Mouse (Mus musculus): ENCODE measurements at regions not wholly inside any gene's neighbourhood (a gene's known extent, or its start where the extent isn't known, plus 50 kb on each side); places are given as distances from the start of the nearest gene placed in this dataset.

DNA sequence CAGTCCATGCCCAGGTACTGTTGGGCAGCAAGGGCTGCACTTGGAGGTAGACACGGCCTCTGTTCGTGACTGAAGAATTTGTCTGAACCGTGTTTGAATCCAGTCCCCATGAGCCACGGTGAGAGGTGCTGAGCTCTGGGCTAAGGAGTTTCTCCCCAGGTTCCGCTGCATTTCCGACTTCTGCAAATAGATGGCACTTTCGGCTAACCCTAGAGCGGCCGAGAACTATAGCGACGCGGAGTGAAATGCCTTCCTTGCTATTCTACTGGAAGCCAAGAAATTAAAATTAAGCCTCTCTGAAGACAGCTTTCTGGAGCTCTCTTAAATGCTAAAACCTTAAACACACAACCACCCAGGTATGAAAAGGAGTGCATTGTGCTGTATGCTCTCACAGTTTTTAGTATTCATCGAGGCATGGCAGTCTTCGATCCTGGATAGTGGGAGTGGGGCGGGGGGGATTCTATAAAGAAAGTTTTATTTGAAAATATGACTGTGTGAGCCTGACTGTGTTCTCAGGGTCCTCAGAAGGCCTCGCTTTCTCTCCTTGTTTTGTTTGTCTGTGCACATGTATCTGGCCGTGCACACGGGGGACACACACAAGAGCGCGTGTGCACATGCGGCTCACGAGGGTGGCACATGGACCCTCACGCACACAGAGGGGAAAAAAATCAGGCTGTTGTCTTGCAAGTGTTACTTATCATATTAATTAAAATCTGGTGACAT is 159.6 kb downstream of the Tex29 start:
- Histone ChIP-seq H3K27me3 (peaks cover 62% of the 10 kb centered on the region), H3K9ac (no peak overlapping the region), H3K4me1 (0 out of 2 replicates have a peak, but pooled peaks cover 3% of the 10 kb centered on the region), H3K4me2 (replicated peaks) (no peak overlapping the region), H3K27ac (no peak overlapping the region), H3K4me3 (no peak overlapping the region), H3K36me3 (no peaks in the 10 kb centered on the region), H3K9me3 (replicated peaks) (no peaks in the 10 kb centered on the region)
- WGBS = 26% methylated on average over 23 of the region's 23 CpGs
- ATAC-seq (ENCODE audit: low FRiP score) = peak; percentile 68

- H3K27me3 ChIP-seq = peaks cover 65% of the 10 kb centered on the region
- H3K4me1 ChIP-seq = 0 out of 2 replicates have a peak, but pooled peaks cover 3% of the 10 kb centered on the region
- H3K9me3 ChIP-seq (replicated peaks) = no peaks in the 10 kb centered on the region
- peak; percentile 68 for ATAC-seq (ENCODE audit: low FRiP score)
- H3K36me3 ChIP-seq = no peaks in the 10 kb centered on the region
- H3K9ac ChIP-seq = no peak overlapping the region
- H3K4me2 ChIP-seq (replicated peaks) = no peak overlapping the region
- WGBS = 21% methylated on average over 2 of the region's 2 CpGs
- no peak overlapping the region for H3K4me3 ChIP-seq
- no peak overlapping the region for H3K27ac ChIP-seq
Observed at GRCm38 (mm10) chr8:12000459-12000789, 160.2 kb downstream of the Tex29 start.

DNA sequence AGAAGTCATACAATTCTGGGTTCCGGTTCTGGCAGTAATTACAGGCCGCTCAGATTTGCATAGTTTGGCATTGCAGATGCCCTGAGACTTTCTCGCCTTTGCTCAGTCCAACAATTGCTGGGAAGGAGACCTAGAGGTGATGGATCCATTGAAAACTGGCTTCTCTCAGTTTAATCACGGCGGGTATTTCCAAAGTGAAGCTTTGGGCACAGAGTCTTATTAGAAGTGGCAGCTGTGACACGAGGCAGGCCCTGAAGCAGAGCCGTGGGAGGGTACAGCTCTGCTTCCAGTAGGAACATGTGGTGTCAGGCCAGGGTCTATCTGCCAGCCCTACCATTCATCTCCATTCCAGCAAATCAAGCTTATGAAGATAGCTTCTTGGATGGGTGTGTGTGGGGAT is 164.0 kb downstream of the Tex29 start:
- Histone ChIP-seq H3K4me3 (no peak overlapping the region), H3K27me3 (peaks cover 59% of the 10 kb centered on the region), H3K36me3 (no peaks in the 10 kb centered on the region), H3K27ac (no peak overlapping the region), H3K4me2 (replicated peaks) (no peak overlapping the region), H3K4me1 (0 out of 2 replicates have a peak, but pooled peaks cover 3% of the 10 kb centered on the region), H3K9ac (no peak overlapping the region), H3K9me3 (replicated peaks) (no peaks in the 10 kb centered on the region)
- 67% methylated on average over 7 of the region's 7 CpGs for WGBS
- no peak for ATAC-seq (ENCODE audit: low FRiP score)

DNA sequence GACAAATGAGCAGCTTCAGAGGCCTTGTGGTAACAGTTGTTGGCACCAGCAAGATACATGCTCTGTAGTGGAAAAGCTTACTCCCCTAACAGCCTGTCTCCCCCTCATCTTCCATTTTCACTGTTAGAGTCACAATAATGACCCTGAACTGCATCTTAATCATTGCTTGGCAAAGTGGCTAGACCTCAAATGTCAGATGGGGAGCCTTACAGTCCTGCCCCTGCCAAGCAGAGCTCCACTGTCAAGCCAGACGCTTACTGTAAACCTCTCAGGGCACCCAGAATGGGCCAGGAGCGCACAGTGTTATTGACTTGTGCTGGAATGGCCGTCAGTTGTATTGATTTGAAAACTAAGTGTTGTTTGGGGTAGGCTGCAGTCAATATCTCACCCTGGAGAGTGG is 172.5 kb downstream of the Tex29 start:
- H3K27ac ChIP-seq = no peak overlapping the region
- ATAC-seq (ENCODE audit: low FRiP score) = no peak
- no peaks in the 10 kb centered on the region for H3K36me3 ChIP-seq
- H3K9me3 ChIP-seq (replicated peaks) = no peaks in the 10 kb centered on the region
- no peaks in the 10 kb centered on the region for H3K4me1 ChIP-seq
- peaks cover 27% of the 10 kb centered on the region for H3K27me3 ChIP-seq
- H3K9ac ChIP-seq = no peak overlapping the region
- H3K4me3 ChIP-seq = no peak overlapping the region
- WGBS = 87% methylated on average over 3 of the region's 3 CpGs
- no peak overlapping the region for H3K4me2 ChIP-seq (replicated peaks)

DNA sequence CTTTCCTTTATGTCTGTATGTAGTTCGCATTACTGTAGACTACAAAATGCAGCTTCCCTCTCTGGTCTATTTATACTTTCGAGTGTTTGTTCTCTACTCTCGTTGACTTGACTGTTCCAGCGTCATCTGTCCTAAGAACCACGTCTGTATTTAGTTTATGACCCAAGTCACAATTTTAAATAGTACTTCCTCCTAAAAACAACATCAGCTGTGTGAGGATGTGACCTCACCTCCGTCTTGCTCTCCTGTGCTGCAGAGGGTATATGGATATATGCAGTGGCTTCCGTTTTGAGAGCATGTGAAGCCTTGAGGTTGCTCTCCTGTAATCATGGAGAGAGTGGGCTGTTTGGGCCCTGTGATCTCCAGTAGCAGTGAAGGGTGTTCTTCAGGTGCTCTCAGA is 177.5 kb downstream of the Tex29 start:
- Histone ChIP-seq H3K9ac (no peak overlapping the region), H3K27me3 (peaks cover 18% of the 10 kb centered on the region), H3K4me1 (no peaks in the 10 kb centered on the region), H3K9me3 (replicated peaks) (no peaks in the 10 kb centered on the region), H3K4me3 (no peak overlapping the region), H3K36me3 (no peaks in the 10 kb centered on the region), H3K4me2 (replicated peaks) (no peak overlapping the region), H3K27ac (no peak overlapping the region)
- WGBS = 88% methylated on average over 7 of the region's 7 CpGs
- ATAC-seq (ENCODE audit: low FRiP score) = no peak

DNA sequence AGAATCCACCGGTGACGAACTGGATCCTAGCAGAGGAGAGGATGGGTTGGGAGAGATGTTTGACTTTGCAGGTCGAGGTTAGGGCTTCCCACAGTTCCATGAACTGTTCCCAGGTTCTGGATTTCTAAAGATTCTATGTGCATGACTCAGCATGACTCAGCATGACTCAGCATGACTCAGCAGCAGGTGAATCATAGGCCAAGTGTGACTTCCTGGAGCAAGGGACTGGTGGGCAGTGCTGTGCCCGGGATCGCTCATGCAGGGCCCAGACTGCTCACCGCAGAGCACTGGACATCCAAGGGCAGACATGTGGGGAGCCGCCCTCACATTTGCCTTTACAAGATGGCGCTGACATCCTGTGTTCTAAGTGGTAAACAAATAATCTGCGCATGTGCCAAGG is 179.0 kb downstream of the Tex29 start:
- H3K27ac ChIP-seq = no peak overlapping the region
- H3K27me3 ChIP-seq = peaks cover 22% of the 10 kb centered on the region
- no peak overlapping the region for H3K4me2 ChIP-seq (replicated peaks)
- H3K9ac ChIP-seq = no peak overlapping the region
- no peak overlapping the region for H3K4me3 ChIP-seq
- 92% methylated on average over 9 of the region's 9 CpGs for WGBS
- ATAC-seq (ENCODE audit: low FRiP score) = no peak
- H3K4me1 ChIP-seq = no peaks in the 10 kb centered on the region
- H3K36me3 ChIP-seq = no peaks in the 10 kb centered on the region
- H3K9me3 ChIP-seq (replicated peaks) = no peaks in the 10 kb centered on the region

DNA sequence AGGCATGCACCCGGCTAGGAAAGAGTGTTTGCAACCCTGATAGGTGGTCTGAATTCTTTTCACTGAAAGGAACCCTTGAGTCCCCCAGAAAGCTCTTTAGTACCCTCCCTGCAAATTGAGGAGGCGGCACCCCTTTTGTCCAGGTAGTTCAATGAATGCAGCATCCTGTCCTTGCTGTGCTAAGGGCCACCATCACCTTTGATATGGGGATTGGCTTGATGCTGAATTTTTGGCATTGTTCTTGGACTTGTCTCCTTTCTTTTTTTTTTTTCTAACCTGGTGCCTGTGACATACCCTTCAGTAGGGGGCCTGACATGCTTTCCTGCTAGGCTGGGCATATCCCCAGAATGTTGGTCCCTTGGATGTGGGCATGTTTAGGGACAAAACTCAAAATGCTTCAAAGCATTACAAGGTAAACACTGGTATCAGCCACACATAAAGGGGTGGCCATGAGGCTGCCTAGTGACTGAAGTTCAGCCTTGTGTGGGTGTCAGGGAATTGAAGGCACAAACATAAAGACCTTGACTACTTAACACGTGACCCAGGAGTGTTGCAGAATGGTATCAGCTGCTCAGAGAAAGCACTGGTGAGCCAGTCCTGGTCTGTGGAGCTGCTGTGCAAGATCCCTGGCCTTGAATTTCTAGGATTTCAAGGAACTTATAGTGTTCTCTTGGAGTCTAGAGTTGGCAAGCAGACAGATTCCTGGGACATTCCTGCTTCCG is 183.6 kb downstream of the Tex29 start:
- peaks cover 22% of the 10 kb centered on the region for H3K27me3 ChIP-seq
- H3K27ac ChIP-seq = no peak overlapping the region
- H3K9me3 ChIP-seq (replicated peaks) = no peaks in the 10 kb centered on the region
- H3K4me3 ChIP-seq = no peak overlapping the region
- H3K4me2 ChIP-seq (replicated peaks) = no peak overlapping the region
- no peak for ATAC-seq (ENCODE audit: low FRiP score)
- H3K36me3 ChIP-seq = no peaks in the 10 kb centered on the region
- WGBS = 75% methylated on average over 4 of the region's 4 CpGs
- no peaks in the 10 kb centered on the region for H3K4me1 ChIP-seq
- no peak overlapping the region for H3K9ac ChIP-seq

- H3K9me3 ChIP-seq (replicated peaks) = no peaks in the 10 kb centered on the region
- 51% methylated on average over 22 of the region's 22 CpGs for WGBS
- H3K36me3 ChIP-seq = no peaks in the 10 kb centered on the region
- ATAC-seq (ENCODE audit: low FRiP score) = peak; percentile 87
- H3K4me3 ChIP-seq = no peak overlapping the region
- H3K4me2 ChIP-seq (replicated peaks) = peak overlapping the region; percentile 5; the same call in 1 of the 2 replicates
- no peak overlapping the region for H3K9ac ChIP-seq
- peaks cover 30% of the 10 kb centered on the region for H3K27me3 ChIP-seq
- peaks cover 15% of the 10 kb centered on the region for H3K4me1 ChIP-seq
- H3K27ac ChIP-seq = peak overlapping the region; percentile 45
Observed at GRCm38 (mm10) chr8:12030363-12031116, 190.3 kb downstream of the Tex29 start.

- peaks cover 15% of the 10 kb centered on the region for H3K4me1 ChIP-seq
- WGBS = 78% methylated on average over 3 of the region's 3 CpGs
- no peaks in the 10 kb centered on the region for H3K36me3 ChIP-seq
- H3K4me3 ChIP-seq = no peak overlapping the region
- H3K9me3 ChIP-seq (replicated peaks) = no peaks in the 10 kb centered on the region
- H3K27ac ChIP-seq = no peak overlapping the region
- H3K9ac ChIP-seq = no peak overlapping the region
- no peak overlapping the region for H3K4me2 ChIP-seq (replicated peaks)
- no peak for ATAC-seq (ENCODE audit: low FRiP score)
- H3K27me3 ChIP-seq = peaks cover 32% of the 10 kb centered on the region
Observed at GRCm38 (mm10) chr8:12031796-12032195, 191.5 kb downstream of the Tex29 start.

GRCm38 (mm10) chr8:12032386-12032785 is 192.1 kb downstream of the Tex29 start:
- Histone ChIP-seq H3K4me1 (peaks cover 15% of the 10 kb centered on the region), H3K4me2 (replicated peaks) (no peak overlapping the region), H3K27me3 (peaks cover 32% of the 10 kb centered on the region), H3K9me3 (replicated peaks) (no peaks in the 10 kb centered on the region), H3K9ac (no peak overlapping the region), H3K27ac (no peak overlapping the region), H3K4me3 (no peak overlapping the region), H3K36me3 (no peaks in the 10 kb centered on the region)
- WGBS = 92% methylated on average over 3 of the region's 3 CpGs
- no peak for ATAC-seq (ENCODE audit: low FRiP score)

- Histone ChIP-seq H3K4me3 (no peak overlapping the region), H3K27me3 (peaks cover 59% of the 10 kb centered on the region), H3K4me1 (peaks cover 3% of the 10 kb centered on the region), H3K9me3 (replicated peaks) (no peaks in the 10 kb centered on the region), H3K27ac (no peak overlapping the region), H3K4me2 (replicated peaks) (no peak overlapping the region), H3K36me3 (no peaks in the 10 kb centered on the region), H3K9ac (no peak overlapping the region)
- no peak for ATAC-seq (ENCODE audit: low FRiP score)
- WGBS = 84% methylated on average over 3 of the region's 3 CpGs
Observed at GRCm38 (mm10) chr8:12036349-12036748, 196.1 kb downstream of the Tex29 start.

DNA sequence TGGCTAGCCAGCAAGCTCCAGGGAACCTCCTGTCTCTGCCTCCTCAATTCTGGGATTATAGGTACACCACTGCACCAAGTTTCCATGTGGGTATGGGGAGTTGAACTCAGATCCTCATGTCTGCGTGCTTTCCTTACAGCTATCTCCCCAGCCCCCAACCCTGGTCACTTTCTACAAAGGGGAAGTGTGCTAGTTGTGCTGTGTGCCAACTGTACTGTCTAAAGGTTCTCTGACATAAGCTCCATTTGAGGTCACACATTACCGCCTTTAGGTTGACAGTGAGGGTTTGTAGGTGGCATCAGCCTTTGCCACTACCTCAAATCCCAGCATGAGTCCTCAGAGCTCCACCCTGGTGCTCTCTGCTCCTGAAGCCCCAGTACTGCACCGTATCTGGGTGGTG is 200.7 kb downstream of the Tex29 start:
- no peaks in the 10 kb centered on the region for H3K36me3 ChIP-seq
- H3K4me2 ChIP-seq (replicated peaks) = no peak overlapping the region
- H3K4me3 ChIP-seq = no peak overlapping the region
- no peak overlapping the region for H3K27ac ChIP-seq
- H3K9me3 ChIP-seq (replicated peaks) = no peaks in the 10 kb centered on the region
- peaks cover 63% of the 10 kb centered on the region for H3K27me3 ChIP-seq
- no peak overlapping the region for H3K9ac ChIP-seq
- H3K4me1 ChIP-seq = peaks cover 8% of the 10 kb centered on the region; the same call in 1 of the 2 replicates
- WGBS = 78% methylated on average over 3 of the region's 3 CpGs
- no peak for ATAC-seq (ENCODE audit: low FRiP score)
